Mouse (Mus musculus) spleen, embryonic (tissue): ENCODE data around the gene Clec2i.
"Not testable (repeated sequence)": the region's sequence is repeated elsewhere in the genome, so short reads cannot be mapped to it uniquely, and the experiment has no call there.

Experiments
- CTCF ChIA-PET: fragments of 350-600 bp; sonication (Branson Sonifier 250); formaldehyde crosslinking; loops from one replicate; lab custom pipeline; 2022; lab: Charles Lee

The Clec2i gene

GRCm38 (mm10) chr6:128854024-128854820 lies 33.2 kb upstream of the Clec2i start:
- CTCF ChIA-PET = interaction anchor here (0.5 kb wide), 1 partner anchor 416 kb away, joined by 3 read pairs; no protein-coding TSS in a partner anchor

GRCm38 (mm10) chr6:128854895-128855294 lies 32.5 kb upstream of the Clec2i start:
- CTCF ChIA-PET = interaction anchor here (0.5 kb wide), 1 partner anchor 31 kb away, joined by 11 read pairs; no protein-coding TSS in a partner anchor

GRCm38 (mm10) chr6:128855477-128855876 lies 31.9 kb upstream of the Clec2i start:
- CTCF ChIA-PET = interaction anchor here (0.5 to 1.2 kb wide), 3 partner anchors 14 to 399 kb away, joined by 3 to 12 read pairs (median 11); no protein-coding TSS in a partner anchor

GRCm38 (mm10) chr6:128856250-128856649 lies 31.1 kb upstream of the Clec2i start:
- CTCF ChIA-PET = interaction anchor here (0.8 to 1.2 kb wide), 3 partner anchors 13 to 398 kb away, joined by 3 to 12 read pairs (median 12); no protein-coding TSS in a partner anchor

GRCm38 (mm10) chr6:128857976-128858375 lies 29.4 kb upstream of the Clec2i start:
- CTCF ChIA-PET = no interaction called here

GRCm38 (mm10) chr6:128868861-128869260 lies 18.5 kb upstream of the Clec2i start:
- CTCF ChIA-PET = interaction anchor here (0.7 kb wide), 1 partner anchor 13 kb away, joined by 12 read pairs; no protein-coding TSS in a partner anchor

- CTCF ChIA-PET = no interaction called here
Observed at GRCm38 (mm10) chr6:128871910-128872610, 15.3 kb upstream of the Clec2i start.

- CTCF ChIA-PET = interaction anchor here (0.6 kb wide), 1 partner anchor 94 kb away, joined by 5 read pairs; no protein-coding TSS in a partner anchor
Observed at GRCm38 (mm10) chr6:128888834-128889233, 1.4 kb downstream of the Clec2i start.

GRCm38 (mm10) chr6:128890948-128891355 lies 3.6 kb downstream of the Clec2i start, which contains the start of gene BC035044:
Gene BC035044 (minus strand): TSS chr6:128891126.
- CTCF ChIA-PET = interaction anchor here (0.8 kb wide), 2 partner anchors 45 to 291 kb away, joined by 3 read pairs; no protein-coding TSS in a partner anchor

GRCm38 (mm10) chr6:128895404-128896001 lies 8.1 kb downstream of the Clec2i start:
- CTCF ChIA-PET = no interaction called here

GRCm38 (mm10) chr6:128900044-128900443 lies 12.7 kb downstream of the Clec2i start:
- CTCF ChIA-PET = no interaction called here

GRCm38 (mm10) chr6:128900796-128901552 lies 13.6 kb downstream of the Clec2i start:
- CTCF ChIA-PET = not testable (repeated sequence)

GRCm38 (mm10) chr6:128913598-128914254 lies 26.3 kb downstream of the Clec2i start:
- CTCF ChIA-PET = no interaction called here

- CTCF ChIA-PET = interaction anchor here (0.5 kb wide), 1 partner anchor 291 kb away, joined by 4 read pairs; no protein-coding TSS in a partner anchor
Observed at GRCm38 (mm10) chr6:128917322-128917721, 29.9 kb downstream of the Clec2i start.

GRCm38 (mm10) chr6:128933050-128933449 lies 45.7 kb downstream of the Clec2i start:
- CTCF ChIA-PET = no interaction called here

- CTCF ChIA-PET = not testable (repeated sequence)
Observed at GRCm38 (mm10) chr6:128934081-128934480, 46.7 kb downstream of the Clec2i start, which contains the start of gene Clec2g. Gene Clec2g (plus strand): TSS chr6:128934381.

- CTCF ChIA-PET = not testable (repeated sequence)
Observed at GRCm38 (mm10) chr6:128935889-128936665, 48.7 kb downstream of the Clec2i start.

GRCm38 (mm10) chr6:128941646-128942421 lies 54.4 kb downstream of the Clec2i start:
- CTCF ChIA-PET = no interaction called here
